Mouse (Mus musculus) brain, embryonic 14.5 days (tissue): Measurements from ENCODE around the gene Zfp764.

Experiments
- CTCF ChIP-seq: fragments of 200-500 bp; IDR thresholded peaks from 2 replicates; pipeline ENCODE4 v1.5.1; 2012; ENCODE audit warnings: inconsistent platforms, mild to moderate bottlenecking, moderate library complexity, borderline replicate concordance; ENCODE audit not compliant: insufficient read depth, insufficient read length; ENCODE audit errors: extremely low read depth
- POLR2A ChIP-seq: fragments of 200-500 bp; IDR thresholded peaks from 2 replicates; pipeline ENCODE4 v1.6.1; 2012; ENCODE audit warnings: mild to moderate bottlenecking, inconsistent platforms, borderline replicate concordance; ENCODE audit not compliant: poor library complexity, insufficient read depth, insufficient read length, severe bottlenecking; ENCODE audit errors: extremely low read depth

DNA sequence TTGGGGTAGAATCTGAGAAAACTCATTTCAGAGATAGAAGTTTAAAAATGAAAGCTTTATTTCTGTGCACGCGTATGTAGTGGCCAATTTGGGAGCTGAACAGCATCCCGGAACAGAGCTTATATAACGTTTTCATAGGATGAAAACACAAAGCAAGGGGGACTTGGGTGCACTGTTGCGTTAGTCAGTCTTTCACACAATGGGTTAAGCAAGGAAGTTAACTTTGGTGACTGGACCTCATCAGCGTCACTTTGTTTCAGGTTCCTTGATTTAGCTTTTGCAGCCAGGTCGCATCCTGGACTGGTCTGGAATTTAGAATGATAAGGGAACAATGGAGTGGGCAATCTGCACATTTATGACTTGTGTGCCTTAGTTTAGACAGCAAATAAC, 12.7 kb downstream of the Zfp764 start:
- TF ChIP-seq CTCF (no peak), POLR2A (no peak)
